Mouse (Mus musculus) urinary bladder, postnatal 25 days (tissue): Measurements from ENCODE around the gene Nup153.
A peak's percentile ranks its signal among the peaks of the same experiment; 100 is the strongest.

ENCODE experiments used
- DNase-seq: peaks from one replicate; pipeline ENCODE4 v3.0.0; 2022; ENCODE audit warnings: low spot score

Nup153 gene

DNA sequence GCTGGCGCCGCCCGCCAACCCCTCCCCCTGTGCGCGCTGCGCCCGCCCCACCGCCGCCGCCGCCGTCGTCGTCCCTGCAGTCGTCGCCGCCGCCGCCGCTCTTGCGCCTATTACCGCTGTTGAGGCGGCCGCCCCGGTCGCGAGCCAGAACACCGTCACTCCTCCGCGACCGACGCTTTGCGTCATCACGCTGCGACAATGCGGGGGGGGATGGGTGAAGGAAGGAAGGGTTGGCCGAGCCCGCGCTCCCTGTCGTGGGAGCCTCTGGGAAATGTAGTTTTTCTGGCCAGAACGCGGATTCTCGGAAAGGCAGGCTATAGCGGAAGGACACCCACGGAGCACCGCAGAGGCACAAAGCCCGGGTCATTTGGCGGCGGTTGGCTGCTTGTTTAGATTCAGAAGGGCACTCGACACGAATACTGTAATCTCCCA is at the start of gene Nup153:
Gene Nup153, minus strand, starts transcription at position 104 of the 432 bp plus-strand sequence.
- DNase-seq: peak; percentile 100

DNA sequence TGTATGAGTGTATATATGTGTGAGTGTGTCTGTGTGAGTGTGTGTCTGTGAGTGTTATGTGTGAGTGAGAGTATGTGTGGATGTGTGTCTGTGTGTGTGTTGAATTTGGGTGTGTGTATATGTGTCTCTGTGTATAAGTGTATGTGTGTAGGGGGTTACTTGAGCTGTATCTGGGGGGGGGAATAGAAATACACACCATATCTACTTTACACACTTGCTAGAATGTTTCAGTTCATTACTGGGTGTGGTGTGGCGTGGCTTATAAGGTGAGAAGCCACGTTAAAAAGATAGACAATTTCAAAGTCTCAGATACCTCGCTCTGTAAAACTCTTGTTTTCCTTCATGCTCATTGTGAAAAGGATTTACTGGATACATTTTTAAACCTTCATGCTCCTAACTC is 49.7 kb upstream of the Nup153 start:
- no peak for DNase-seq

DNA sequence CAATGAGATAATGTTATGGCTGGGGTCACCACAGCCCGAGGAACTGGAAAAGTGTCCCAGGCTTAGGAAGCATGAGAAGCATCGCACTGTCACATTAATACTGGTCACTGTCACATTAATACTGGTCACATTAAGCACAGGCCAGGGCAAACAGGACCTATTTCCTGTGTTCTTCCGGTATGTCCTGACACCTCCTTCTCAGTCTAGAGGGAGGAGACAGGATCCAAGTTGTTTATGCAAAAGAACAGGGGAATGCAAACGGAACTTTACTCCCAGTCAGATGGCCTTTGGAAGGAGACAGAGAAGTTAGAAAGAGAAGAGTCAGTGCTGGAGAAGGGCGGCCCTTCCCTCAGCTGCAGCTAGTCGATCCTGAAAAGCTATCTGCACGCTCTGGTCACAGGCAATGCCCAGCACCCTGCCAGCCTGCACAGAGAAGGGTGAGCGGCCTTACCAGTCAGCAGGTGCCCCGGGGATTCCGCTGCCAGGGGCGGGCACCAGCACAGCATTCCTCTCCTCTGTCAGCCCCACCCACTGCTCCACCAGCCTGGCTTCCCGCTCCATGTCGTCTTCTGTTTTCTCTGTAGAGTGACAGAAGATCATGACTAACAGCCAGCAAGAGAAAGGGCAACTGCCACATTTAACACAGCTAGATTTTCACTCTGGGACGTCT is 49.0 kb upstream of the Nup153 start:
- peak; percentile 27 for DNase-seq

GRCm38 (mm10) chr13:46774998-46775397 is 47.3 kb upstream of the Nup153 start:
- no peak for DNase-seq

- DNase-seq: no peak
Observed at GRCm38 (mm10) chr13:46772581-46772980, 44.8 kb upstream of the Nup153 start.

GRCm38 (mm10) chr13:46765361-46765760 is 37.6 kb upstream of the Nup153 start:
- DNase-seq: no peak

- no peak for DNase-seq
Observed at GRCm38 (mm10) chr13:46763210-46763609, 35.5 kb upstream of the Nup153 start.

GRCm38 (mm10) chr13:46760921-46761320 is 33.2 kb upstream of the Nup153 start:
- DNase-seq: no peak

DNA sequence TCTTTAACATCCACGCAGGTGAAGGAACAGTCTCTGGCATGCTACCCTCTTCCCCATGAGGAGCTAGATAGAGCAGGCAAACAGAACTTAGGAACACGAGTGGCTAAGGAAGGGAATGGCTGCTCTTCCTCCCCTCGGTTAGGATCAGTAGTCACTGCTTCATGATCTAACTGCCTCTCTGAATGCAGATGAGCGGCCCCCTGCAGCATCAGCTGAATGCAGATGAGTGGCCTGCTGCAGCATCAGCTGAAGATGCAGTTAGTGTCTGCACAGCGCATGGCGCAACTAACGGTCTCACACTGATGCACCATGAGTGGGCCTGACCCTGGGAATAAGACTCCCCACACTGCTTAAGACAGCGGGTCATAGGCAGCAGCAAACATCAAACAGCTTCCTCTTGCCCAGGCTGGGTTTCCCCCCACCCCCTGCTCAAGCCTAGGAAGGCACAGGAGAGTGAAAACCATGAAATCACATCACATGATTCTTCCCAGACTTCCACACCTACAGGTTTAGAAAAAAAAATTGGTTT is 31.6 kb upstream of the Nup153 start:
- DNase-seq: no peak

DNA sequence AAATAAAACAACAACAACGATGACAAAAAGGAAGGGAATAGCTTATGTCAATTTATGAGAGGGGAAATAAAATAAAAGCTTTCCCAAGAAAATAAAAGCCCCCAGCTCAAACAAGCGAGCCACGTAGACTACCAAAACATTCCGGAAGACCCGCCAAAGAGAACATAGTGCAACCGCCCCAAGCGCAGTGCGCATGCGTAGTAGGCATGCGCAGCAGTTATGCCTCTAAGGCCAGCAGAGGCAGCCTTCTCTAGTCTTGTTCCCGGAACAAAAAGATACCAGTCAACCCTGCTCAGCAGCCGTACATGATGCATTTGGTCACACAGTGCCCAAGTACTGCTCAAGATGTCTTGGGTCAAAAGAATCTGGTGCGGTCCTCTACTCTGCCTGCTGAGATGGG is 30.9 kb upstream of the Nup153 start:
- DNase-seq: no peak

- no peak for DNase-seq
Observed at GRCm38 (mm10) chr13:46757946-46758345, 30.2 kb upstream of the Nup153 start.

GRCm38 (mm10) chr13:46753294-46753693 is 25.6 kb upstream of the Nup153 start:
- no peak for DNase-seq

- no peak for DNase-seq
Observed at GRCm38 (mm10) chr13:46752566-46753229, 25.0 kb upstream of the Nup153 start.

GRCm38 (mm10) chr13:46748138-46748873 is 20.6 kb upstream of the Nup153 start:
- DNase-seq: no peak

GRCm38 (mm10) chr13:46743821-46744220 is 16.1 kb upstream of the Nup153 start:
- DNase-seq: no peak

- DNase-seq: no peak
Observed at GRCm38 (mm10) chr13:46742367-46742766, 14.6 kb upstream of the Nup153 start.

- no peak for DNase-seq
Observed at GRCm38 (mm10) chr13:46739426-46739825, 11.7 kb upstream of the Nup153 start.

DNA sequence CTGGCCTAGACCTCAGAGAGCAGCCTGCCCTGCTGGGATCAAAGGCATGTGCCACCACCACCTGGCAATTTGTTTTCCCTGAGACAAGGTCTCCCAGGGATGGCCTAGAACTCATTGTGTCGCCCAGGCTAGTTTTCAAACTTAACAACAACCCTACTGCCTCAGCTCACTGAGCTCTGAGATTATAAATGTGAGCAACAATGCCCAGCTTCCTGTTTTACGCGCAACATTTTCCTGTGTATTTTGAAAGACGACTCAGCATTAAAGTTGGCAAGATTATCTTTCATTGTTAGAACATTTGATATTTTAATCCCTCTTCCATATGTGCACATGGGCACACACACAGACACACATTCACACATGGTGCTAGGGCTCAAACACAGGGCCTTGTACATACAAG is 9.7 kb upstream of the Nup153 start:
- no peak for DNase-seq

GRCm38 (mm10) chr13:46736479-46736865 is 8.7 kb upstream of the Nup153 start:
- DNase-seq: no peak

GRCm38 (mm10) chr13:46735808-46736478 is 8.2 kb upstream of the Nup153 start:
- peak; percentile 35 for DNase-seq

DNA sequence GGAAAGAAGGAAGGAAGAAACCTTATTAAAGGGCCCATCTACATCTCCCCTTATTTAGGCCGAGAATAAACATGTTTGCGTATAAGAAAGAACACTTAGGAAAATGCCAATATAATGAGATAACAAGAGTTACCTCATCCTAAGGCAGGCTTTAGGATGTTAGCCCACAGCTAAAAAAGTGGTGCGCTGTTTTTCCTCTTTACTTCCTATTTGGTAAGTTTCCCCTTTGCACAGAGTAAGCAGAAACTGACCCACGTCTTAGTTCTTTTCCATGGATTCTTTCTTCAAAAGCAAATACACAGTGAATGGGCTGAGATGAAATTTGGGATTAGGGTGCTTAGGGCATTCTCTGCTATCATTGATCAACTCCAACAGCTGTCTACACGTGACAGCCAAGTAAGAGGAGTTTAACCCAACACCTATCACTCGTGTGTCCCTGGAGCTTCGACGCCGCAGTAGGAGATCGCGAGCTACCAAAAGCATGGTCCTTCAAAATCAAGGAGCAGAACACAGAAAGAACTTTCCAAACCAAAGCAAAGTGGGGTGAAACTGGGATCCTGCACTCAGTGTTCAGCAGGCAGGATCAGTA is 7.6 kb upstream of the Nup153 start:
- no peak for DNase-seq

GRCm38 (mm10) chr13:46729998-46730397 is 2.3 kb upstream of the Nup153 start:
- no peak for DNase-seq
